Mouse (Mus musculus): ENCODE measurements around the gene Cers6.

DNA sequence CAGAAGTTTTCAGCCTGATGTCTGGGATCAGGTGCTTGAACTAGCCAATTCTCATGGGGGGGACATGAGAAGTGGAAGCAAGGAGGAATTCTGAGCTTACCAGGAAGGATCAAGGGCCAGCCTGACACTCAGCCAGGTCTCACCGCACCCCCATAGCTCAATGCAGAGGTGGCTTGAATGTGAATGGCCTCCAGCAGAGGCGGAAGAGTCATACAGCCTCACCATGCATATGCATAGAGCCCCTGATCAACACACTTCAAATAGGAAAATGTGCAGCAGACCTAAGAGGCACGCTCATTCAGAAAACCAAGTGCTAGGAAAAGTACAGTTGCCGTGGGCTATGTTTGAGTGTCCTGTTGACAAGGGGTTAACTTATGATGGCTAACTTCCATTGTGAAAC lies 42.2 kb upstream of the Cers6 start:
- TF ChIP-seq CTCF (IDR thresholded peaks at IDR 0.05; ENCODE audit: borderline replicate concordance, control insufficient read depth, extremely low read depth, insufficient read depth, low read length, poor library complexity) (no peak), POLR2A (IDR thresholded peaks at IDR 0.05; ENCODE audit: control insufficient read depth, extremely low read depth, insufficient read depth, low read length, poor library complexity) (no peak)
